Mouse (Mus musculus): ENCODE results near the gene Pcyt2.

The Pcyt2 gene

DNA sequence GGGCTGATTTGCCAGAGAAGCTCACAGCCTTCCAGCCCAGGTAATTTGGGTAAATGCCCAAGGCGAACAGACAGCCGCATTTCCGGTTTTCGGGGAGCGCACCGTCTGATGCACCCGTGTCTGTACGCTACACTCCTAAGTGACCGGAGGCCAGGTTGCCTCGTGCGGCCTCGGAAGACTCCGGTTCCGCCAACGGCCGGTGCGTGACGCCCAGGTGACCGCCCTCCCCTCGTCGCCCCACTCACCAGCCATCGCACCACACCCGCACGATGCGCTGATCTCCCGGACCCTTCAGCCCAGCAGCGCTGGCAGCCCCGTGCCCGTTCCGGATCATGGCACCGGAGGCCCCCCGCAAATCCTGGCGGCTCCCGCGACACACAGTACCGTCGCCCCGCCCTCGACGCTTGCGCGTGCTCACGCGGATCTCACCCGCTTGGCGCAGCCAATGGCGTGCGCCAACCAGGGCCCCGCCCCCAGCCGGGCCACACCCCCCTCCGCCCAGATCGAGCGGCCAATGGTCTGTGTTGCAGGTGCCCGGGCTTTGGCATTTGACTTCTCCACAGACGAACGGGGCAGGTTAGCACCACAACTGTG, at the start of gene Pcyt2:
Pcyt2 (minus strand) TSS at position 418 of the 594 bp plus-strand sequence.
- DNase-seq (ENCODE audit: low read depth, low spot score) = peak; percentile 85

DNA sequence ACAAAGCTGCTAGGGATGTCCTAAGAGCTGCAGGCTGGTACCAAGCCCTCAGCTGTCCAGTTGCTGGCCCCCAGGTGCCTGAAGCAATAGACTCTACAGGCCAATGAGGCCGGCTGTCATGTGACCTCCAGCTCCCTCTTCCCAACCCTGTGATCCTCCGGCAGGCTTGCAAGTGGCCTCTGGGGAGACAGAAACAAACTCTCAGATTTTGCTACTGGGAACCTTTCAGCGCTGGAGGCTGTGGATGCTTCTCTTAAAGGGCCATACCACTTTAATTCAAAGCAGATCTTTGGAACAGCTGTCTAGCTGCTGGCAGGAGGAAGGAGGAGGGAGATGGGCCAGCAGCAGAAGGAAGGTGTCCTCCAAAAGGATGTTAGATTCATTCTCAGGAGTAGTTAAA, 48.9 kb upstream of the Pcyt2 start:
- DNase-seq (ENCODE audit: low read depth, low spot score) = no peak

DNA sequence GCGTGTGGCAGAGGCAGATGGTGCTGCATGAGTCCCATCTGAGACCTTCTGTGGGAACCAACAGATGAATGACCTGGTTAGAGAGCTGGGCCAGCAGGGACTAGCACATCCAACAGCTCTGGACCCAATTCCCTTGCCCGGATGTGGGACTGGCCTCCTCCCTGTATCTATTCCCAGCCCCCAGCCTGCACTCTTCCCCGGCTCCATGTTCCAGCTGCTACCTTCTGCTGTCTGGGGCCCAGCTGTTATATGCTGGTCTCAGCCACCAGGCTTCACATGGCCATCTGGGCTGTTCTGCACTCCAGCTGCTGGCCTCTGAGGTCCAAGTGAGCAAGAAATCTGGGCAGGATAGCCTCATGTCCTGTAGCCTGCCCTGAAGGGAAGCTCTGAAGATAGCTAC, 47.7 kb upstream of the Pcyt2 start:
- no peak for DNase-seq (ENCODE audit: low read depth, low spot score)

GRCm38 (mm10) chr11:120663714-120664113, 46.0 kb upstream of the Pcyt2 start:
- no peak for DNase-seq (ENCODE audit: low read depth, low spot score)

DNA sequence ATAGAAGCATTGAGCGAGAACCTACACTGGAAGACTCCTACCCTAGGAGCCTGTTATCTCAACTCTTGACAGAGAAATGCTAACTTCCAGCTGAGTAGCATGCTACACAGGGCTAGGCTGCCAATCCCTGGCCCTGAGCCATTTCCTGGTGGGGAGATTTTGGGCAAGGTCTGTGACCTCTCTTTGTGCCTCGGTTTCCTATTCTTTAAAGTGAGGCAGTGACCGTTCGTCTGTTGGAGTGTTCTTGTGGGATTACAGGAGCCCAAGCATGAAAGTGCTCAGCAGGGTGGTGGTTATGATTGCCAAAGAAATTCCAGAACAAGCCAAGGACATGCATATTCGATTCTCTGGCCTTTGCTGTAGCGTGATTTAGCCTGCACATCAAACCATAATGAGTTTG, 45.0 kb upstream of the Pcyt2 start:
- DNase-seq (ENCODE audit: low read depth, low spot score) = no peak

DNA sequence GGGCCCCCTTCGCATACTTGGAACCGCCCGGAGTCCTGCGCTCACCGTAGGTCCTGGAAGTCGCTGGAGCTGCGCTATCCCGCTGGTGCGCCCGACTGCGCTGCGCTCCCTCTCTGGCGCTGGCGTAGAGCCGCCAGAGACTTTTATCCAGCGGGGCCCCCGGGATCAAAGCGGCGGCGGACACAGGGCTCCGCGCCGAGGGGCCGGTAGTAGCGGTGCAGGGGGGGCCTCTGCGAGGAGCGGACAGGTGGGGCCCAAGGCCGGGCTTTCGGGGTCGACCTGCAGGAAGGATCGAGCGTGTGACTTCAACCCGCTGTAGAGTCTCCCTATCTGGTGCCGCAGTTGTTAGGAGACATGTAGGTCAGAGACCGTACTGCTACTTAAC, 43.3 kb upstream of the Pcyt2 start, which contains the start of gene Notum:
Notum (minus strand) TSS at position 100 of the 385 bp plus-strand sequence.
- DNase-seq (ENCODE audit: low read depth, low spot score) = no peak

DNA sequence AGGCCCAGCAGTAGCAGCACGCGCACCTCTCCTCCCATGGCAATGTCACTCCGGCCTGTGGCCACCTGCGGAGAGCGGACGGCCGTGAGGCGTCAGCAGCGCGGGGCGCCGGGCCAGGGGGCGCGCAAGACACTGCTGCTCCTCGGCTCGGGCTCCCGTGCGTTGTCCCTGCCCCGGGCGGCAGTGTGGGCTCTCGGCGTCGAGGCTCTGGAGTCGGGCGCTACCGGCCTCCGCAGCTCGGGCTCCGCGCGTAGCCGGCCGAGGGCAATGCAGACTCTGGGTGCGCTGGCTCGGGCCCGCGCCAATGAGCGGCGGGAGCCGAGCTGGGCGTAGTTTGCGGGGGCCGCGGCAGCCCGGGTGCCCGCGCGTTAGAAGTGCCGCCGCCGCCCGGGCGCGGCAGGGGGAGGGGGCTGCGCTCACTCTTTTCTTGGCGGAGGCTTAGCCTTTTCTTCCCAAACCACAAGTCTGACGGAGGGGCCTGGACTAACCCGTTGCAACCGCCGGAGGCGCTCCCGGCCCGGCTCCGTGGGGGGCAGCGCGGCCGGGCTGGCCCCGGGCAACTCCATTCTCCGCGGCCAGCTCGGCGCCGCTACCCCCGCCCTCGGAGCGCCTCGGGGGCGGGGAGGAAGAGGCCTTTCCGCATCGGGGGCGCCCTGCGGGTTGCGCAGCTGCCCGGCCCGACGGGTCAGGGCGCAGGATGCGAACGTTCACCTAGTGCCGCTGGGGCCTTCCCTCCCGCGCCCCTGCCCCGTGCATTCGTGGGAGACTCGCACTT, 42.8 kb upstream of the Pcyt2 start:
- DNase-seq (ENCODE audit: low read depth, low spot score) = no peak

DNA sequence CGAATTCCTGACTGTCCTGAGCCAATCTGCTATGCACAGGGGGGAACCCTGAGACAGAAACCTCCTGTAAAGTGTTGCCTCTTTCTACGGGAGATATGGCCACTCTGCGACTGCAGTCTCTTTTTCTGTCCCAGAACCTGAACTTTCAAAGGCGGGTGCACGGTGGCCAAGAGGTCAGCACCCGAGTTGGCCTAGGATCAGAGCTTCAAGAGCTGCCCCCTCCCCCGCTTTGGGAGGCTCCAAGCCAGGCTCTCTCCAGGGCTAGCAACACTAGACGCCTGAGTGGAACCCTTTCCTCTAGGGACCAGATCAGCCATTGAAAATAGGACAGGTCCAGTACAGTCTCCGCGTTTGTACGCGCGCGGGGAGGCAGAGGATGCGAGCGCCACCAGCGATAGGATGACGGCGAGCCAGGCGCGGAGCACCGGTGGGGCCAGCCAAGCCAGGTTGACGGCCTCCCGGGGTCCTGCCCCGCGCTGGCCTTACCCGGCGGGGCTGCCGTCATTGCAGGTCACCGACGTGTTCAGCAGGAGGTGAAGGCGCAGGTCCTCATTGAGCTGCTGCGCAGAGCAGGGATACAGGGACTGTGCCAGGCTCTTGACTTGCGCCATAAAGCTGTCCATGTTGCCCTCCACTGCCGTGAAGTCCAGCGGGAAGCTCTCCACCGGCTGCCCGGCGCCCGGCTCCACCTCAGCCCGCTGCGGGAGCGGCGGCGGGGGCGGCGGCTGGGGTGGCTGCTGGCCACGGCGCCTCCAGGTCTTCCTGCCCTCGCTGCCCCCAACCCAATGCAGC, 42.0 kb upstream of the Pcyt2 start:
- DNase-seq (ENCODE audit: low read depth, low spot score) = no peak

GRCm38 (mm10) chr11:120658876-120659410, 41.2 kb upstream of the Pcyt2 start:
- no peak for DNase-seq (ENCODE audit: low read depth, low spot score)

- no peak for DNase-seq (ENCODE audit: low read depth, low spot score)
Measured at GRCm38 (mm10) chr11:120657301-120657700, 39.6 kb upstream of the Pcyt2 start.

- DNase-seq (ENCODE audit: low read depth, low spot score) = no peak
Measured at GRCm38 (mm10) chr11:120654741-120655140, 37.0 kb upstream of the Pcyt2 start.

- DNase-seq (ENCODE audit: low read depth, low spot score) = no peak
Measured at GRCm38 (mm10) chr11:120651872-120652271, 34.1 kb upstream of the Pcyt2 start.

- DNase-seq (ENCODE audit: low read depth, low spot score) = no peak
Measured at GRCm38 (mm10) chr11:120648001-120648476, 30.3 kb upstream of the Pcyt2 start, which contains the start of gene Myadml2. Gene Myadml2 (minus strand): TSS chr11:120648158.

- no peak for DNase-seq (ENCODE audit: low read depth, low spot score)
Measured at GRCm38 (mm10) chr11:120647047-120647830, 29.5 kb upstream of the Pcyt2 start.

GRCm38 (mm10) chr11:120643601-120643987, 25.9 kb upstream of the Pcyt2 start, which contains the start of gene Pycr1:
Gene Pycr1 (minus strand): TSS chr11:120643769.
- DNase-seq (ENCODE audit: low read depth, low spot score) = peak; percentile 85

GRCm38 (mm10) chr11:120642939-120643600, 25.3 kb upstream of the Pcyt2 start:
- no peak for DNase-seq (ENCODE audit: low read depth, low spot score)

- DNase-seq (ENCODE audit: low read depth, low spot score) = no peak
Measured at GRCm38 (mm10) chr11:120641869-120642268, 24.1 kb upstream of the Pcyt2 start.

- DNase-seq (ENCODE audit: low read depth, low spot score) = no peak
Measured at GRCm38 (mm10) chr11:120641255-120641654, 23.5 kb upstream of the Pcyt2 start.

- DNase-seq (ENCODE audit: low read depth, low spot score) = no peak
Measured at GRCm38 (mm10) chr11:120634810-120635209, 17.1 kb upstream of the Pcyt2 start.

GRCm38 (mm10) chr11:120633520-120634343, 16.0 kb upstream of the Pcyt2 start, which contains the start of gene Mafg:
Gene Mafg (minus strand): TSS chr11:120633600.
- peak; percentile 91 for DNase-seq (ENCODE audit: low read depth, low spot score)
